In genomic region chr15:83210229-83210628, GRCm38 (mm10) we compare ENCODE assay signal across 8 mouse cellular contexts. TPM values are rescaled to one million over a fixed set of nuclear protein-coding genes. Genes with fewer than 3 reads are reported as not detected.
DNase-seq lines count a peak whose midpoint lies in the region; ATAC-seq and TF ChIP-seq lines count a peak whose summit lies in the region.

No protein-coding gene starts in this region.

- H3K27ac ChIP-seq in forebrain, embryonic 13.5 days: no peak overlapping the region
- H3K27ac ChIP-seq in lung, embryonic 15.5 days: no peak overlapping the region

- no peak overlapping the region for H3K9ac ChIP-seq in forebrain, embryonic 13.5 days
- H3K9ac ChIP-seq in lung, embryonic 15.5 days: no peak overlapping the region

- 23% methylated on average over 11 of the region's 11 CpGs for WGBS in forebrain, embryonic 13.5 days
- 19% methylated on average over 11 of the region's 11 CpGs for WGBS in lung, embryonic 15.5 days

- 0 out of 2 replicates have a peak, but pooled peaks have one; percentile 14 for TF ChIP-seq CTCF in G1E (IDR thresholded peaks at IDR 0.05; ENCODE audit: low read depth, low read length)

- no peak for DNase-seq in G1E (ENCODE audit: low spot score)
- DNase-seq in brain, adult 2 months (ENCODE audit: low read depth, low spot score): peak; percentile 67
- peak; percentile 80 for DNase-seq in heart, postnatal 4 days
- peak; percentile 8 to 62 for DNase-seq in layer of hippocampus, adult 18-20 months (ENCODE audit: low spot score in 2 of 2)
- peak; percentile 70 for DNase-seq in ovary, postnatal 36 days (ENCODE audit: low spot score)
- DNase-seq in urinary bladder, adult 2 months (ENCODE audit: low spot score): no peak

- peak overlapping the region; percentile 46 for H3K4me2 ChIP-seq in forebrain, embryonic 13.5 days
- peak overlapping the region; percentile 47 for H3K4me2 ChIP-seq in lung, embryonic 15.5 days

- no peaks in the 10 kb centered on the region for H3K36me3 ChIP-seq in G1E (replicated peaks)
- no peaks in the 10 kb centered on the region for H3K36me3 ChIP-seq in forebrain, embryonic 13.5 days (ENCODE audit: poor library complexity, severe bottlenecking)
- no peaks in the 10 kb centered on the region for H3K36me3 ChIP-seq in lung, embryonic 15.5 days

- H3K27me3 ChIP-seq in G1E (ENCODE audit: insufficient read depth, low read length): peaks cover 35% of the 10 kb centered on the region
- H3K27me3 ChIP-seq in forebrain, embryonic 13.5 days: peaks cover 5% of the 10 kb centered on the region; the same call in 1 of the 2 replicates
- H3K27me3 ChIP-seq in lung, embryonic 15.5 days: no peaks in the 10 kb centered on the region; the same call in 1 of the 2 replicates

- no peaks in the 10 kb centered on the region for H3K9me3 ChIP-seq in G1E (replicated peaks)
- no peaks in the 10 kb centered on the region for H3K9me3 ChIP-seq in forebrain, embryonic 13.5 days (replicated peaks)
- H3K9me3 ChIP-seq in lung, embryonic 15.5 days: no peaks in the 10 kb centered on the region

- no peak overlapping the region for H3K4me3 ChIP-seq in G1E (ENCODE audit: low read depth, low read length)
- peak overlapping the region; percentile 15; the same call in 1 of the 2 replicates for H3K4me3 ChIP-seq in forebrain, embryonic 13.5 days
- H3K4me3 ChIP-seq in lung, embryonic 15.5 days: peak overlapping the region; percentile 20

- no peak for ATAC-seq in G1E (ENCODE audit: extremely low read depth, insufficient number of reproducible peaks, low FRiP score, poor library complexity, severe bottlenecking)
- no peak for ATAC-seq in forebrain, embryonic 13.5 days
- ATAC-seq in lung, embryonic 15.5 days (ENCODE audit: borderline replicate concordance, extremely low read depth, low FRiP score, low TSS enrichment): 0 out of 2 replicates have a peak, but pooled peaks have one; percentile 57

- H3K4me1 ChIP-seq in G1E (ENCODE audit: insufficient read depth, low read depth, low read length): no peaks in the 10 kb centered on the region
- peaks cover 7% of the 10 kb centered on the region for H3K4me1 ChIP-seq in forebrain, embryonic 13.5 days
- H3K4me1 ChIP-seq in lung, embryonic 15.5 days: 0 out of 2 replicates have a peak, but pooled peaks cover 9% of the 10 kb centered on the region

RNA-seq across cellular contexts. Expression of gene Cyb5r3, which starts 37.8 kb away (rescaled TPM):
- total RNA-seq in G1E (2014; fragmentation: Nextera tagmentation): 98.1 and 132 TPM in 2 replicates
- 46.5 and 58.5 TPM in 2 replicates for total RNA-seq in G1E (2017)
- polyA plus RNA-seq in G1E (2012): 109 and 167 TPM in 2 replicates
- polyA plus RNA-seq in forebrain, embryonic 13.5 days (2015; fragmentation: Nextera tagmentation; extraction: Ambion mirVana): 99.0 and 107 TPM in 2 replicates
- 100 to 1,000 TPM; 135 to 141 TPM for total RNA-seq in heart, postnatal 4 days (2021)
- 10 to 100 TPM; 71.2 to 71.5 TPM for total RNA-seq in layer of hippocampus, adult 18-20 months (2021)
- polyA plus RNA-seq in lung, embryonic 15.5 days (2015; fragmentation: Nextera tagmentation; extraction: Ambion mirVana): 139 and 155 TPM in 2 replicates
- 131 and 197 TPM in 2 replicates for polyA plus RNA-seq in urinary bladder, adult 2 months (2012; rRNA removed)

RNA-seq across cellular contexts. Expression of gene A4galt, which starts 41.3 kb away (rescaled TPM):
- total RNA-seq in G1E (2014; fragmentation: Nextera tagmentation) (not detected in 2 replicates), G1E (2017) (0.06 and 0.11 TPM in 2 replicates)
- polyA plus RNA-seq in G1E (2012): not detected in 2 replicates
- polyA plus RNA-seq in forebrain, embryonic 13.5 days (2015; fragmentation: Nextera tagmentation; extraction: Ambion mirVana): 1.5 and 2.2 TPM in 2 replicates
- total RNA-seq in heart, postnatal 4 days (2021): 1 to 10 TPM; 3.4 to 4.1 TPM
- 1 to 10 TPM; 3.0 to 3.5 TPM for total RNA-seq in layer of hippocampus, adult 18-20 months (2021)
- 3.5 and 3.6 TPM in 2 replicates for polyA plus RNA-seq in lung, embryonic 15.5 days (2015; fragmentation: Nextera tagmentation; extraction: Ambion mirVana)
- polyA plus RNA-seq in urinary bladder, adult 2 months (2012; rRNA removed): 98.2 and 126 TPM in 2 replicates

Comparison
In these comparisons a context has a peak if more than half of its experiments do, and no peak if none do; other contexts are left out.
1. DNase-seq: peak in brain, adult 2 months (single experiment), heart, postnatal 4 days (single experiment), layer of hippocampus, adult 18-20 months (2 of 2) and ovary, postnatal 36 days (single experiment); none in G1E (single experiment) and urinary bladder, adult 2 months (single experiment).
2. RNA of gene A4galt, which starts 41.3 kb away (polyA plus RNA-seq): 98.2 to 126 TPM in urinary bladder, adult 2 months; 3.5 to 3.6 TPM in lung, embryonic 15.5 days, 1.5 to 2.2 TPM in forebrain, embryonic 13.5 days and not detected in G1E; every median in the first group is over 10 times any median in the second.